Mouse (Mus musculus) forebrain, postnatal 0 days (tissue): ENCODE measurements around the gene Chmp5. TPM values are rescaled to one million over a fixed set of nuclear protein-coding genes. Genes with fewer than 3 reads are reported as not detected.
A peak's percentile ranks its signal among the peaks of the same experiment; 100 is the strongest.

ENCODE experiments used
- ATAC-seq: fragments of 200-750 bp; cut with Nextera tagmentation; 2 replicates; pipeline ENCODE4 v1.8.0; 2017; ENCODE audit warnings: mild to moderate bottlenecking, moderate library complexity
- DNase-seq: peaks from one replicate; pipeline ENCODE4 v3.0.0-alpha.2; 2015
- H3K27ac ChIP-seq: fragments of 300-500 bp; sonication (generic); 2 replicates; pipeline ENCODE4 v1.5.1; 2014; ENCODE audit warnings: low read depth, mild to moderate bottlenecking, antibody characterized with exemption, low read length, moderate library complexity, mixed read lengths
- H3K27me3 ChIP-seq: fragments of 300-500 bp; sonication (generic); 2 replicates; pipeline ENCODE4 v1.6.1; 2014; ENCODE audit warnings: mild to moderate bottlenecking, low read length, mixed read lengths; ENCODE audit not compliant: insufficient read depth
- H3K36me3 ChIP-seq: fragments of 300-500 bp; sonication (generic); 2 replicates; pipeline ENCODE4 v1.6.1; 2014; ENCODE audit warnings: mild to moderate bottlenecking, moderate library complexity; ENCODE audit not compliant: insufficient read depth
- H3K4me1 ChIP-seq: fragments of 300-500 bp; sonication (generic); 2 replicates; pipeline ENCODE4 v1.6.1; 2014; ENCODE audit warnings: antibody characterized with exemption; ENCODE audit not compliant: insufficient read depth
- H3K4me2 ChIP-seq: fragments of 300-500 bp; sonication (generic); 2 replicates; pipeline ENCODE4 v1.6.1; 2014; ENCODE audit warnings: low read depth, mild to moderate bottlenecking, moderate library complexity
- H3K4me3 ChIP-seq: fragments of 300-500 bp; sonication (generic); 2 replicates; pipeline ENCODE4 v1.5.1; 2014; ENCODE audit warnings: low read depth, low read length, mixed read lengths
- H3K9ac ChIP-seq: fragments of 300-500 bp; sonication (generic); 2 replicates; pipeline ENCODE4 v1.6.1; 2014; ENCODE audit warnings: mild to moderate bottlenecking
- H3K9me3 ChIP-seq: fragments of 300-500 bp; sonication (generic); 2 replicates; pipeline ENCODE4 v1.6.1; 2016; ENCODE audit warnings: low read length
- CTCF ChIP-seq: sonication (generic); IDR thresholded peaks from 2 replicates; pipeline ENCODE4 v1.5.1; 2016; ENCODE audit warnings: antibody characterized with exemption, control low read depth, low read depth
- WGBS: fragments of 180-500 bp; shearing (Covaris S2); extraction: QIAGEN DNeasy Blood & Tissue Kit; methylation state at CpG from one replicate; pipeline ENCODE4 v1.1.7; 2014; 5-methylcytosine and 5-hydroxymethylcytosine counted together
- polyA plus RNA-seq: library from polyadenylated mRNA; unstranded; fragments of >200 nt; fragmentation: Nextera tagmentation; extraction: Ambion mirVana; gene quantifications from 2 replicates; pipeline ENCODE4 v1.2.1, GENCODE M21; 2015
- total RNA-seq: library from RNA; depleted of rRNA; stranded (reverse); fragments of >200 nt; gene quantifications from 2 replicates; pipeline ENCODE4 v1.2.3, GENCODE M21; 2014

Chmp5 gene
- total and polyA plus RNA-seq, 2 experiments from 2014 or later, result 94.8 to 146 TPM

DNA sequence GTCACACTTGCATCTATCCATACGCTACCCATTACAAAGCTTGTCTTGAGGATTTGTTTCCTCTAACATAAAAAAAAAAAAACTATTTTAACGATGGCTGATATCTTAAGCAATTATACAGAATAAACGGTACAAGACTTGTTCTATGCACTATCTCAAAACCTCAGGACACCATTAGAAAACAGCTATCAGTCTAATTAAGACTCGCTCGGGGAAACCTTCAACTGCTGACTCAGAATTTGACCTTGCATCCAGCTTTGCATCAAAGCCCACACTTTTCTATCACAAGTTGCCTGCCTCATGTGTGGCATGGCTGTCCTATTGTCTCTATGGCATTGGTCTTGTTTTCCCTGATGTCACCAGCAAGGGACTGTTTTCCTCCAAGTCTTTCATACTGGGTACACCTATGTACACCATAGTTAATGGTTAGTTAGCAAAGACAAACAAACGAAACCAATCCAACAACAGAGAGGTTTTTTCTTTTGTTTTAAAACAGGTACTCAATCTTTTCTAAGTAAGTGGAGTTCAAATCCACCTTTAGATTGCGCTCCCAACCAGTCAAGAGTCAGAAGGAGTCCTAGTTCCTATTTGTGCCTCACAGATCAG is 1.6 kb upstream of the Chmp5 start:
- H3K4me1 ChIP-seq, result peaks cover 17% of the 10 kb centered on the region
- peak overlapping the region; percentile 79 for H3K4me2 ChIP-seq
- no peak overlapping the region for H3K9ac ChIP-seq
- H3K4me3 ChIP-seq, result no peak overlapping the region; the same call in 1 of the 2 replicates
- WGBS, result 82% methylated on average over 7 of the region's 7 CpGs
- DNase-seq (no peak), ATAC-seq (no peak)
- no peak overlapping the region for H3K27ac ChIP-seq
- H3K36me3 ChIP-seq, result peaks cover 30% of the 10 kb centered on the region
- no peaks in the 10 kb centered on the region for H3K27me3 ChIP-seq
- no peak for TF ChIP-seq CTCF
- no peaks in the 10 kb centered on the region for H3K9me3 ChIP-seq

DNA sequence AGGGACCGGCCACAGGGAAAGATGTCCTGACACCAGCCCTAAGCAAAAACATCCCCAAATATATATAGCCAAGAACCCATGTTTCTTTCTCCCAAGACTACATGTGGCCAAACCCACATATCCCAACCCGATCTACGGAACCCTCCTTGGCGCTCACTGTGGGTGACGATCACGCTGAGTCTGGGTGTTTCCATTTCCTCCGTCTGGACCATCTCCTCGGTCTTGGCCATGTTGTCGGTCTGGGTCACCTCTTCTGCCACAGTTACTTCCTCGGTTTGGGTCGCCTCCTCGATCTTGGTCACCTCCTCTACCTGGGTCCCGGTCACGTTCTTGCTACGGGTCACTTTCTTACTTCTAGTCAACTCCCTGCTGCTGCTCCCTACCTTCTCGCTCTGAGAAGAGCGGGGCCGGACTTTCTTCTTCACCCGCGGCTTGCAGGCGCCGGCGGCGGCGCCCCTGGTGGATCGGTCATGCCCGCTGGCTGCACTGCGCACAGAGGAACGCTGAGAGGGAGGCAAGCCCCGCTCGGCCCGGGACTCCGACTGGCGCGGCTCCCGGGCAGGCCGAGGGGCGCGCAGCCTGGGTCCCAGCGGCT is 545 bp upstream of the Chmp5 start:
- WGBS, result 2% methylated on average over 40 of the region's 40 CpGs
- H3K9me3 ChIP-seq, result no peaks in the 10 kb centered on the region
- H3K9ac ChIP-seq, result peak overlapping the region; percentile 69
- H3K4me1 ChIP-seq, result peaks cover 17% of the 10 kb centered on the region
- peak overlapping the region; percentile 79 for H3K4me2 ChIP-seq
- H3K27me3 ChIP-seq, result no peaks in the 10 kb centered on the region
- peak; percentile 38; the same call in 1 of the 2 replicates for TF ChIP-seq CTCF
- peak overlapping the region; percentile 82 for H3K4me3 ChIP-seq
- peaks cover 26% of the 10 kb centered on the region for H3K36me3 ChIP-seq
- DNase-seq (peak; percentile 42), ATAC-seq (no peak)
- H3K27ac ChIP-seq, result peak overlapping the region; percentile 58

DNA sequence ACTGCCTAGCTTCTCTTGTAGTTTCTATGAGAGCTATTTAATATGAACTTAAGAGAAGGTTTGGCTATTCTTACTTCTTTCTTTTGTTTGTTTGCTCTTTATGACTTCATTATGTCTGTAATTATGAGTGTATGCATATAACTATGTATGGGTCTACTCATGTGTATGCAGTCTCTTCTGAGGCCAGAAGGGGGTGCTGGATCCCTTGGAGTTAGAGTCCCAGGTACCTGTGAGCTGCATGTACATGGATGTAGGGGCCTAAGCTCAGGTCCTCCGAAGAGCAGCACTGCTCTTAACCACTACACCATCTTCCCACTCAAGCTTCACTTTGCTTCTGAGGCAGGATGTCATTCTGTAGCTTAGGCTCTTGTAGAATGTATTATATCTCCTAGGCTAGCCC is 5.3 kb downstream of the Chmp5 start:
- H3K9me3 ChIP-seq, result no peaks in the 10 kb centered on the region
- no peak overlapping the region for H3K4me2 ChIP-seq
- peaks cover 51% of the 10 kb centered on the region for H3K36me3 ChIP-seq
- peaks cover 8% of the 10 kb centered on the region for H3K4me1 ChIP-seq
- H3K9ac ChIP-seq, result no peak overlapping the region
- ATAC-seq, result no peak
- 100% methylated on average over 1 of the region's 1 CpGs for WGBS
- no peaks in the 10 kb centered on the region for H3K27me3 ChIP-seq
- TF ChIP-seq CTCF, result peak; percentile 32; the same call in 1 of the 2 replicates
- no peak for DNase-seq
- no peak overlapping the region for H3K27ac ChIP-seq
- H3K4me3 ChIP-seq, result no peak overlapping the region

DNA sequence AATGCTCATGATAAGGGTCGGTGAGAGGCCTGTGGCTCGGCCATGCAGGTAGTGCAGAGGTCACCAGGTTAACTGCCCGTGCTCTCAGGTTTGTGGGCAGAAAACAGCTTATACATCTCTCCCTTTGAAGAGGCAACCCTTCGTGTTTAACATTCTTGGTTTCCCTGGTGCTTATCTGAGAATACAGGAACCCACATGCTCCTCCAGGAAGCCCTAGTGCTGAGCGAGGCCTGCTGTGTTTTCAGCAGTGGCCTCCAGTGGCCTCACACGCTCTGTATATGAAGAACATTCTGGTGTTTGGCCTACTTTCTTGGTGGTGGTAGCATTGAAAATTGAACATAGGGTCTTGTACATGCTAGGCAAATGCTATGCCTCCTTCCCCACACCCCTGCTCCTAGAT is 7.7 kb downstream of the Chmp5 start:
- no peaks in the 10 kb centered on the region for H3K9me3 ChIP-seq
- H3K4me2 ChIP-seq, result no peak overlapping the region
- H3K4me1 ChIP-seq, result no peaks in the 10 kb centered on the region
- 94% methylated on average over 6 of the region's 6 CpGs for WGBS
- H3K27ac ChIP-seq, result no peak overlapping the region
- peaks cover 75% of the 10 kb centered on the region for H3K36me3 ChIP-seq
- no peak for DNase-seq
- TF ChIP-seq CTCF, result no peak
- H3K9ac ChIP-seq, result no peak overlapping the region
- H3K4me3 ChIP-seq, result no peak overlapping the region
- H3K27me3 ChIP-seq, result no peaks in the 10 kb centered on the region
- ATAC-seq, result no peak

DNA sequence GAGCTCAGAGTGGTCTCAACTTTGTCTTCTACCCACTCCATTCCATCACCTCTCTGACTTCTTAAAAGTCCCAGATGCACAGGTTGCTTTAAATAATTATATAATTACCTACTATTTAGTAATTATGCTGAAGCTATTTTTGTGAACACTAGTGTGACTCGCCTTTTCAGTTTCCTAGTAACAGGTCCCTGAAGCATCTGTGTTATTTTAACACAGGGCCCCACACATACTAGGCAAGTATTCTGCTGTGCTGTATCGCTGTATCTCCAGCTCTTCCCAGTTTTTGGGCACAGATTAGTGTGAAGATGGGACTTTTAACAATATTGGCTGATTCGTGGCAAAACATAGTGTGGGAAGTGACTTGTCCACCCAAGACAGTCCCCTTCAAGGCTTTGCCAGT is 15.3 kb downstream of the Chmp5 start:
- Histone ChIP-seq H3K36me3 (peaks cover 76% of the 10 kb centered on the region), H3K9me3 (no peaks in the 10 kb centered on the region), H3K9ac (no peak overlapping the region), H3K27ac (no peak overlapping the region), H3K4me1 (no peaks in the 10 kb centered on the region), H3K4me3 (no peak overlapping the region), H3K4me2 (no peak overlapping the region), H3K27me3 (no peaks in the 10 kb centered on the region)
- 87% methylated on average over 3 of the region's 3 CpGs for WGBS
- ATAC-seq, result no peak
- no peak for TF ChIP-seq CTCF
- no peak for DNase-seq

DNA sequence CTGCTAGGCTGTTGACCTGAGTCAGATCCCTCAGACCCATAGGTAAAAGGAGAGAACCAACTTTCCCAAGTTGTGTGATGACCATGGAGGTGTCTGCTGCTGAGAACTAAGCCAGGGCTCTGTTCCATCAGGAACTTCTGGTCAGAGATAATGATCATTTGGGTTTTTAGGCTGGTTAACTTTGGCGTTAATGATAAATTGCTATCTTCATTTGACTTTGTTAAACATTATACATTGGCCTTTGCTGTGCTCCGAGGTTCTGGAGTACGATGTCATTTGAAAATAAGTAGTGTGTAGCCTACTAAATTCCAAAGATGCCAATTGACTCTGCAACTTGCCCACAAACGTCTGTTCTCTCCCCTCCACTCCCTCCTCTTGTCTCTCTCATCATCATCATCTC is 21.0 kb downstream of the Chmp5 start:
- Histone ChIP-seq H3K36me3 (peaks cover 29% of the 10 kb centered on the region), H3K9ac (no peak overlapping the region), H3K4me2 (no peak overlapping the region), H3K27me3 (no peaks in the 10 kb centered on the region), H3K9me3 (no peaks in the 10 kb centered on the region), H3K4me3 (no peak overlapping the region), H3K4me1 (peaks cover 10% of the 10 kb centered on the region; the same call in 1 of the 2 replicates), H3K27ac (no peak overlapping the region)
- no peak for TF ChIP-seq CTCF
- ATAC-seq, result no peak
- DNase-seq, result no peak
- WGBS, result 82% methylated on average over 4 of the region's 4 CpGs

DNA sequence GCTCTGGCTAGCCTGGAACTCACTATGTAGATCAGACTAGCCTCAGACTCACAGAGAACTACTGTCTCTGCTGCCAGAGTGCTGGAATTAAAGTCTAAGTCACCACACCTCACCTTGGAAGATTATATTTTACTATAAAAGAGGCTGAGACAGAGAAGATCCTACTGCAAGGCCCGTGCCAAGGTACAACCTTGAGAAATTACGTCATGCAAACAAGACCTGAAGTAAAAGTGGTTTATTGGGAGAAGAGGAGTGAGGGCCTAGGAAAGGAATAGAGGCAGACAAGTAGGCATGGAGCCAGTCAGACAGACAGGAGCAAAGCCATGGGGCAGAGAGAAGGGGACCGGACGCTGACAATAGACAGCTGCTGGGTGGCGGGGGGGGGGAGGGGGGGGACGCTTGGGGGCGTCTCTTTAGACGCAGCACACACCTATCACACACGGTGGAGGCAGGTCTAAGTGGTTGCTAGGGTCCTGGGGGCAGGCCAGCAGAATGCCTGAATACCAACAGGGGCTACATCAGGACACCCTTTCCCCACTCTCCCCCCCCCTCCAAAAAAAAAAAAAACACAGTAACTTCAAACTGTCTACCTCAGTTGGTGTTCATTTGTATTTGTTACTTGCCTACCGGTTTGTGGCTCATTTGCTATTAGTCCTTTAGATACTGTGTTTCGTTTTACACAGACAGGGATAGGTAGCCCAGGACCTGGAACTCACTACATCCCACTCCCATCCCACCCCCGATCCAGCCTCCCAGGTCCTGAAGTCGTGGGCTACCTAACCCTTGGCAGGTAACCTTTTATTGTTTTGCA is 21.8 kb downstream of the Chmp5 start:
- Histone ChIP-seq H3K9me3 (no peaks in the 10 kb centered on the region), H3K4me3 (peak overlapping the region; percentile 95), H3K4me1 (peaks cover 10% of the 10 kb centered on the region; the same call in 1 of the 2 replicates), H3K27ac (peak overlapping the region; percentile 95), H3K4me2 (peak overlapping the region; percentile 66), H3K9ac (peak overlapping the region; percentile 89), H3K36me3 (peaks cover 22% of the 10 kb centered on the region), H3K27me3 (no peaks in the 10 kb centered on the region)
- no peak; the same call in 1 of the 2 replicates for ATAC-seq
- TF ChIP-seq CTCF, result no peak
- no peak for DNase-seq
- 12% methylated on average over 12 of the region's 13 CpGs for WGBS
